Mouse (Mus musculus) limb, embryonic 14.5 days (tissue): Measurements from ENCODE around the gene Mars2. TPM values are rescaled to one million over a fixed set of nuclear protein-coding genes. Genes with fewer than 3 reads are reported as not detected.

Experiments used
- ATAC-seq: fragments of 200-750 bp; cut with Nextera tagmentation; 2 replicates; pipeline ENCODE4 v1.8.0; 2017; ENCODE audit warnings: low read depth, moderate number of reproducible peaks, moderate TSS enrichment; ENCODE audit not compliant: low FRiP score
- DNase-seq: peaks from one replicate; pipeline ENCODE4 v3.0.0-alpha.2; 2015; ENCODE audit warnings: low spot score
- H3K27ac ChIP-seq: fragments of 300-500 bp; sonication (generic); replicated peaks from 2 replicates; pipeline ENCODE4 v1.5.1; 2014; ENCODE audit warnings: low read depth, mild to moderate bottlenecking, low read length, moderate library complexity, mixed read lengths
- H3K27me3 ChIP-seq: fragments of 300-500 bp; sonication (generic); 2 replicates; pipeline ENCODE4 v1.6.1; 2014; ENCODE audit warnings: low read length, mixed read lengths; ENCODE audit not compliant: control insufficient read depth, insufficient read depth
- H3K36me3 ChIP-seq: fragments of 300-500 bp; sonication (generic); 2 replicates; pipeline ENCODE4 v1.6.1; 2014; ENCODE audit warnings: mild to moderate bottlenecking, low read length, moderate library complexity, mixed read lengths; ENCODE audit not compliant: control insufficient read depth, insufficient read depth
- H3K4me1 ChIP-seq: fragments of 300-500 bp; sonication (generic); 2 replicates; pipeline ENCODE4 v1.6.1; 2014; ENCODE audit warnings: antibody characterized with exemption, low read length, mixed read lengths; ENCODE audit not compliant: control insufficient read depth, insufficient read depth
- H3K4me2 ChIP-seq: fragments of 300-500 bp; sonication (generic); replicated peaks from 2 replicates; pipeline ENCODE4 v1.6.1; 2014; ENCODE audit warnings: low read depth, mild to moderate bottlenecking, low read length, moderate library complexity; ENCODE audit not compliant: severe bottlenecking
- H3K4me3 ChIP-seq: fragments of 300-500 bp; sonication (generic); replicated peaks from 2 replicates; pipeline ENCODE4 v1.5.1; 2014; ENCODE audit warnings: low read length
- H3K9ac ChIP-seq: fragments of 300-500 bp; sonication (generic); 2 replicates; pipeline ENCODE4 v1.6.1; 2014; ENCODE audit warnings: mild to moderate bottlenecking, low read depth, low read length, moderate library complexity; ENCODE audit not compliant: severe bottlenecking
- H3K9me3 ChIP-seq: fragments of 300-500 bp; sonication (generic); 2 replicates; pipeline ENCODE4 v1.6.1; 2016; ENCODE audit warnings: low read length; ENCODE audit not compliant: control insufficient read depth
- POLR2A ChIP-seq: fragments of 200-500 bp; IDR thresholded peaks from 2 replicates; pipeline ENCODE4 v1.8.0; 2012; ENCODE audit warnings: inconsistent platforms, mild to moderate bottlenecking, moderate library complexity, borderline replicate concordance; ENCODE audit not compliant: insufficient read depth, insufficient read length; ENCODE audit errors: extremely low read depth
- WGBS: fragments of 180-500 bp; shearing (Covaris S2); extraction: QIAGEN DNeasy Blood & Tissue Kit; methylation state at CpG from one replicate; pipeline ENCODE4 v1.1.7; 2014; 5-methylcytosine and 5-hydroxymethylcytosine counted together
- polyA plus RNA-seq, 2 experiments: library from polyadenylated mRNA; depleted of rRNA in 1 of 2; stranded (reverse) in 1 of 2; unstranded in 1 of 2; fragments of >200 nt; fragmentation: Nextera tagmentation in 1 of 2; extraction: Ambion mirVana in 1 of 2; gene quantifications; 2 replicates each; pipeline versions ENCODE4 v1.2.1 to v1.2.3; 2012 to 2014

Gene Mars2
- polyA plus RNA-seq, 2 experiments: 2.4 to 2.9 TPM

- ATAC-seq (no peak), DNase-seq (no peak)
- Histone ChIP-seq H3K27ac (no peak overlapping the region), H3K27me3 (no peaks in the 10 kb centered on the region), H3K4me2 (no peak overlapping the region), H3K9ac (no peak overlapping the region), H3K36me3 (peaks cover 59% of the 10 kb centered on the region), H3K4me1 (peaks cover 4% of the 10 kb centered on the region), H3K4me3 (no peak overlapping the region), H3K9me3 (no peaks in the 10 kb centered on the region)
- 86% methylated on average over 6 of the region's 6 CpGs for WGBS
- TF ChIP-seq POLR2A: no peak
Observed at GRCm38 (mm10) chr1:55207561-55207960, 29.4 kb upstream of the Mars2 start.

GRCm38 (mm10) chr1:55208500-55209140 lies 28.4 kb upstream of the Mars2 start:
- Histone ChIP-seq H3K9ac (no peak overlapping the region), H3K4me1 (peaks cover 4% of the 10 kb centered on the region), H3K9me3 (no peaks in the 10 kb centered on the region), H3K36me3 (peaks cover 55% of the 10 kb centered on the region), H3K27ac (no peak overlapping the region), H3K4me2 (no peak overlapping the region), H3K27me3 (no peaks in the 10 kb centered on the region), H3K4me3 (no peak overlapping the region)
- DNase-seq (no peak), ATAC-seq (no peak)
- no peak for TF ChIP-seq POLR2A
- 74% methylated on average over 5 of the region's 5 CpGs for WGBS

GRCm38 (mm10) chr1:55210202-55210965 lies 26.6 kb upstream of the Mars2 start:
- no peak overlapping the region for H3K27ac ChIP-seq
- H3K9ac ChIP-seq: no peak overlapping the region
- no peak overlapping the region for H3K4me2 ChIP-seq
- H3K4me1 ChIP-seq: peaks cover 4% of the 10 kb centered on the region
- no peak for TF ChIP-seq POLR2A
- ATAC-seq: no peak
- H3K27me3 ChIP-seq: no peaks in the 10 kb centered on the region
- H3K36me3 ChIP-seq: peaks cover 39% of the 10 kb centered on the region
- WGBS: 24% methylated on average over 12 of the region's 12 CpGs
- H3K9me3 ChIP-seq: no peaks in the 10 kb centered on the region
- H3K4me3 ChIP-seq: no peak overlapping the region
- no peak for DNase-seq

GRCm38 (mm10) chr1:55211081-55211480 lies 25.9 kb upstream of the Mars2 start:
- peaks cover 4% of the 10 kb centered on the region for H3K4me1 ChIP-seq
- no peak for DNase-seq
- H3K9ac ChIP-seq: no peak overlapping the region
- peaks cover 35% of the 10 kb centered on the region for H3K36me3 ChIP-seq
- no peak overlapping the region for H3K27ac ChIP-seq
- H3K9me3 ChIP-seq: no peaks in the 10 kb centered on the region
- 83% methylated on average over 8 of the region's 8 CpGs for WGBS
- ATAC-seq: no peak
- H3K4me3 ChIP-seq: no peak overlapping the region
- no peaks in the 10 kb centered on the region for H3K27me3 ChIP-seq
- no peak for TF ChIP-seq POLR2A
- no peak overlapping the region for H3K4me2 ChIP-seq

- TF ChIP-seq POLR2A: no peak
- Histone ChIP-seq H3K27me3 (no peaks in the 10 kb centered on the region), H3K4me2 (no peak overlapping the region), H3K9ac (no peak overlapping the region), H3K4me1 (peaks cover 11% of the 10 kb centered on the region), H3K27ac (no peak overlapping the region), H3K4me3 (no peak overlapping the region), H3K36me3 (peaks cover 34% of the 10 kb centered on the region), H3K9me3 (no peaks in the 10 kb centered on the region)
- WGBS: 75% methylated on average over 4 of the region's 4 CpGs
- no peak for ATAC-seq
- DNase-seq: no peak
Observed at GRCm38 (mm10) chr1:55212771-55213170, 24.2 kb upstream of the Mars2 start.
